16 mouse cellular contexts compared by ENCODE assay signal in genomic region chr6:91589181-91589580, GRCm38 (mm10).
DNase-seq lines count a peak whose midpoint lies in the region; ATAC-seq and TF ChIP-seq lines count a peak whose summit lies in the region.
"Had no signal": no experiment of that assay in that cellular context is flagged by ENCODE, and none has a peak within 500 bp of the region (broad histone marks: within the 10 kb centered on the region; RNA-seq: fewer than 3 reads in every experiment).

No protein-coding gene starts in this region.

- no peak overlapping the region for H3K27ac ChIP-seq in kidney, embryonic 15.5 days
- H3K27ac ChIP-seq in intestine, embryonic 14.5 days (ENCODE audit: low read depth), result no peak overlapping the region
- H3K27ac ChIP-seq in intestine, postnatal 0 days (ENCODE audit: low read depth, low read length), result no peak overlapping the region
- no peak overlapping the region for H3K27ac ChIP-seq in forebrain, embryonic 15.5 days (replicated peaks)
- H3K27ac ChIP-seq: heart, embryonic 13.5 days; hindbrain, embryonic 15.5 days; layer of hippocampus, adult 2 months; stomach, embryonic 15.5 days had no signal

- no peak overlapping the region for H3K9ac ChIP-seq in kidney, embryonic 15.5 days
- H3K9ac ChIP-seq in intestine, embryonic 14.5 days (ENCODE audit: low read length), result no peak overlapping the region
- no peak overlapping the region for H3K9ac ChIP-seq in intestine, postnatal 0 days (ENCODE audit: low read depth, low read length)
- H3K9ac ChIP-seq in forebrain, embryonic 15.5 days (replicated peaks), result no peak overlapping the region
- H3K9ac ChIP-seq: heart, embryonic 13.5 days; hindbrain, embryonic 15.5 days; stomach, embryonic 15.5 days had no signal

- WGBS in kidney, embryonic 15.5 days, result 74% methylated on average over 4 of the region's 4 CpGs
- 61% methylated on average over 4 of the region's 4 CpGs for WGBS in intestine, embryonic 14.5 days
- 52% methylated on average over 4 of the region's 4 CpGs for WGBS in intestine, postnatal 0 days
- 78% methylated on average over 4 of the region's 4 CpGs for WGBS in forebrain, embryonic 15.5 days

- H3K4me2 ChIP-seq in kidney, embryonic 15.5 days, result no peak overlapping the region
- H3K4me2 ChIP-seq in intestine, embryonic 14.5 days (ENCODE audit: low read length), result no peak overlapping the region
- no peak overlapping the region for H3K4me2 ChIP-seq in intestine, postnatal 0 days (replicated peaks; ENCODE audit: low read depth)
- no peak overlapping the region for H3K4me2 ChIP-seq in forebrain, embryonic 15.5 days (replicated peaks)
- H3K4me2 ChIP-seq: heart, embryonic 13.5 days; hindbrain, embryonic 15.5 days; stomach, embryonic 15.5 days had no signal

- ATAC-seq in kidney, embryonic 15.5 days (replicated peaks; ENCODE audit: low FRiP score), result no peak
- 0 out of 2 replicates have a peak, but pooled peaks have one; percentile 51 for ATAC-seq in intestine, embryonic 14.5 days (replicated peaks; ENCODE audit: low FRiP score, low TSS enrichment, low read depth)
- peak; percentile 76 for ATAC-seq in intestine, postnatal 0 days
- ATAC-seq in forebrain, embryonic 15.5 days (replicated peaks), result no peak
- ATAC-seq: forebrain, embryonic 14.5 days had no signal

- no peaks in the 10 kb centered on the region for H3K9me3 ChIP-seq in kidney, embryonic 15.5 days (replicated peaks)
- no peaks in the 10 kb centered on the region for H3K9me3 ChIP-seq in intestine, embryonic 14.5 days (ENCODE audit: control insufficient read depth, low read length)
- H3K9me3 ChIP-seq in intestine, postnatal 0 days (ENCODE audit: control insufficient read depth), result no peaks in the 10 kb centered on the region
- no peaks in the 10 kb centered on the region for H3K9me3 ChIP-seq in forebrain, embryonic 15.5 days
- H3K9me3 ChIP-seq: heart, embryonic 13.5 days; hindbrain, embryonic 15.5 days; stomach, embryonic 15.5 days had no signal

- no peaks in the 10 kb centered on the region for H3K27me3 ChIP-seq in kidney, embryonic 15.5 days
- no peaks in the 10 kb centered on the region for H3K27me3 ChIP-seq in intestine, embryonic 14.5 days (replicated peaks; ENCODE audit: control insufficient read depth, insufficient read depth, low read length)
- no peaks in the 10 kb centered on the region for H3K27me3 ChIP-seq in intestine, postnatal 0 days (replicated peaks; ENCODE audit: control insufficient read depth, insufficient read depth, low read length)
- H3K27me3 ChIP-seq in forebrain, embryonic 15.5 days, result no peaks in the 10 kb centered on the region
- H3K27me3 ChIP-seq: hindbrain, embryonic 15.5 days; stomach, embryonic 15.5 days had no signal

- H3K4me1 ChIP-seq in kidney, embryonic 15.5 days, result peaks cover 21% of the 10 kb centered on the region
- H3K4me1 ChIP-seq in intestine, embryonic 14.5 days (replicated peaks; ENCODE audit: control insufficient read depth, insufficient read depth, low read length), result 0 out of 2 replicates have a peak, but pooled peaks cover 3% of the 10 kb centered on the region
- no peaks in the 10 kb centered on the region for H3K4me1 ChIP-seq in intestine, postnatal 0 days (replicated peaks; ENCODE audit: control insufficient read depth, insufficient read depth, low read length)
- H3K4me1 ChIP-seq in forebrain, embryonic 15.5 days, result peaks cover 11% of the 10 kb centered on the region; the same call in 1 of the 2 replicates

- no peaks in the 10 kb centered on the region for H3K36me3 ChIP-seq in kidney, embryonic 15.5 days
- H3K36me3 ChIP-seq in intestine, embryonic 14.5 days (ENCODE audit: control insufficient read depth, insufficient read depth, low read length), result no peaks in the 10 kb centered on the region
- no peaks in the 10 kb centered on the region for H3K36me3 ChIP-seq in intestine, postnatal 0 days (ENCODE audit: control insufficient read depth, insufficient read depth)
- no peaks in the 10 kb centered on the region for H3K36me3 ChIP-seq in forebrain, embryonic 15.5 days
- H3K36me3 ChIP-seq: heart, embryonic 13.5 days; hindbrain, embryonic 15.5 days; stomach, embryonic 15.5 days had no signal

- H3K4me3 ChIP-seq in kidney, embryonic 15.5 days (replicated peaks), result no peak overlapping the region
- no peak overlapping the region for H3K4me3 ChIP-seq in intestine, embryonic 14.5 days (ENCODE audit: low read depth, low read length)
- H3K4me3 ChIP-seq in intestine, postnatal 0 days (ENCODE audit: low read depth, low read length), result no peak overlapping the region
- no peak overlapping the region for H3K4me3 ChIP-seq in forebrain, embryonic 15.5 days
- H3K4me3 ChIP-seq: heart, embryonic 13.5 days; hindbrain, embryonic 15.5 days; layer of hippocampus, adult 2 months; stomach, embryonic 15.5 days had no signal

- TF ChIP-seq CTCF in intestine, postnatal 0 days (IDR thresholded peaks at IDR 0.05; ENCODE audit: low read depth), result no peak

- peak; percentile 66 to 74 for DNase-seq in kidney, adult 8-10 months
- DNase-seq in intestine, embryonic 14.5 days (ENCODE audit: low spot score), result no peak
- DNase-seq in lung, postnatal 10 days, result peak; percentile 39
- DNase-seq in urinary bladder, adult 2 months (ENCODE audit: low spot score), result no peak
- DNase-seq: cerebellum, adult 18-20 months; cerebellum, postnatal 36 days; heart, postnatal 36 days; right cerebral cortex, adult 18-20 months had no signal

Comparison
In these comparisons a context has a peak if more than half of its experiments do, and no peak if none do; other contexts are left out.
1. DNase-seq: peak in kidney, adult 8-10 months (2 of 2) and lung, postnatal 10 days (single experiment); none in intestine, embryonic 14.5 days (single experiment) and urinary bladder, adult 2 months (single experiment).
2. ATAC-seq: peak in intestine, embryonic 14.5 days (single experiment) and intestine, postnatal 0 days (single experiment); none in kidney, embryonic 15.5 days (single experiment) and forebrain, embryonic 15.5 days (single experiment).